Mouse (Mus musculus): ENCODE results near the gene Golga2.

Gene Golga2

GRCm38 (mm10) chr2:32289578-32289977 is 2.4 kb downstream of the Golga2 start:
- peak in 1 of 2 experiments; percentile 75 for DNase-seq

- peak; percentile 75 to 77 for DNase-seq
These were observed 7.2 kb downstream of the Golga2 start for GRCm38 (mm10) chr2:32294348-32294747.

- no peak for DNase-seq
These were observed 8.1 kb downstream of the Golga2 start for GRCm38 (mm10) chr2:32295285-32295684.

GRCm38 (mm10) chr2:32295842-32296241 is 8.7 kb downstream of the Golga2 start:
- DNase-seq = peak in 1 of 2 experiments; percentile 17

- DNase-seq = no peak
These were observed 12.3 kb downstream of the Golga2 start for GRCm38 (mm10) chr2:32299469-32299868.

- no peak for DNase-seq
These were observed 15.8 kb downstream of the Golga2 start for GRCm38 (mm10) chr2:32302952-32303351.

GRCm38 (mm10) chr2:32304145-32304832 is 17.1 kb downstream of the Golga2 start:
- DNase-seq = peak; percentile 79 to 81

GRCm38 (mm10) chr2:32305668-32306067 is 18.5 kb downstream of the Golga2 start:
- DNase-seq = peak in 1 of 2 experiments; percentile 8

GRCm38 (mm10) chr2:32306176-32306575 is 19.0 kb downstream of the Golga2 start:
- peak in 1 of 2 experiments; percentile 12 for DNase-seq

- DNase-seq = peak in 1 of 2 experiments; percentile 42
These were observed 20.1 kb downstream of the Golga2 start for GRCm38 (mm10) chr2:32307247-32307798.

- peak; percentile 82 to 90 for DNase-seq
These were observed 21.0 kb downstream of the Golga2 start for GRCm38 (mm10) chr2:32307941-32308760.

- DNase-seq = peak in 1 of 2 experiments; percentile 20
These were observed 21.8 kb downstream of the Golga2 start for GRCm38 (mm10) chr2:32308870-32309568.

GRCm38 (mm10) chr2:32310096-32310845 is 23.1 kb downstream of the Golga2 start:
- DNase-seq = peak in 1 of 2 experiments; percentile 9

- peak in 1 of 2 experiments; percentile 47 for DNase-seq
These were observed 24.5 kb downstream of the Golga2 start for GRCm38 (mm10) chr2:32311443-32312317.

GRCm38 (mm10) chr2:32312318-32312964 is 25.3 kb downstream of the Golga2 start:
- peak; percentile 89 to 92 for DNase-seq

GRCm38 (mm10) chr2:32314831-32315230 is 27.6 kb downstream of the Golga2 start:
- peak in 1 of 2 experiments; percentile 4 for DNase-seq

- peak in 1 of 2 experiments; percentile 6 for DNase-seq
These were observed 28.6 kb downstream of the Golga2 start for GRCm38 (mm10) chr2:32315751-32316150.

- DNase-seq = peak in 1 of 2 experiments; percentile 42
These were observed 29.9 kb downstream of the Golga2 start for GRCm38 (mm10) chr2:32316887-32317656.

- DNase-seq = peak in 1 of 2 experiments; percentile 22
These were observed 30.7 kb downstream of the Golga2 start for GRCm38 (mm10) chr2:32317791-32318417.
